Mouse (Mus musculus) kidney, adult 8-10 months (tissue): ENCODE measurements around the gene Nuak2.

Source experiments
- DNase-seq, 2 experiments: peaks; one replicate each; pipeline ENCODE4 v3.0.0; 2022

Nuak2 gene

GRCm38 (mm10) chr1:132381929-132382328 lies 66.0 kb downstream of the Nuak2 start:
- DNase-seq: no peak
